Mouse (Mus musculus): Measurements from ENCODE around the gene Nfix.

DNA sequence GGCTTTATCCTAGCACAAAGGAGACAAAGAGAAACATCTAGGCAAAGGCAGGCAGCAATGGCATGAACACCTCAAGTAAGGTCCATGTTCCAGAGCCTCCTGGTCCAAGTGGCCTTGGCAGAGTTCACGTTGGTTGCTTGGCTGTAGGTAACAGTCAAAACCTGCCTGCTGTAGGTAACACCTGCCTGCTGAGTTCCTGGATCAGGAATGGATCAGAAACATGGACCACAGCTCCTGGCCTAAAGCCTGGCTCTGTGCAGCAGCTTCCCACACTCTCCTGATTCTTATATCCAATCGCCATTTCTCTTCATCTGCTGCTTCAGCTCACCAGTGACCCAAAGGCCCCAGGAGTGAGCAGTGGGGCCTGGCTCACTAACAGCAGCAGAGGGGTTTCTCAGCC is 65.5 kb downstream of the Nfix start:
- TF ChIP-seq CTCF (IDR thresholded peaks at IDR 0.05; ENCODE audit: extremely low read depth, insufficient read depth, low read length), result no peak
- no peak for TF ChIP-seq POLR2A (IDR thresholded peaks at IDR 0.05; ENCODE audit: extremely low read depth, insufficient read depth, low read length)

All from cortical plate, adult 2 months (tissue).